Mouse (Mus musculus): ENCODE measurements around the gene Hoxd9.

DNA sequence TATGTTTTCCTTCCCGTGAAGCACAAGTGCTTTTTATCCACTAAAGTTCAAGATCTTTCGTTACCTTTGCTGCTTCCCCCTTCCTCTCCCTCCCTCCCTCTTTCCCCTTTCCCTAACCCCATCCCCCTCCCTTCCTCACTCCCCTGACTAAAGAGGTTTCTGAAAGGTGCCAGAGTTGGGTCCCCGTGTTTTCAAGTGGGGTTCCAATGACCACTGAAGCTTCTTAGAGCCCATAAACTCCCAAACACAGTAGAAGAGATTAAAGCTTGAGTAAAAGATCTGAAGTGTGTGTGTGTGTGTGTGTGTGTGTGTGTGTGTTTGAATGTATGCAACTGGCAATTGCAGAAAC is 28.3 kb upstream of the Hoxd9 start:
- TF ChIP-seq CTCF (IDR thresholded peaks at IDR 0.05; ENCODE audit: control insufficient read depth, insufficient read depth, insufficient read length) (no peak), CEBPB (IDR thresholded peaks at IDR 0.05; ENCODE audit: low read depth) (no peak), USF1 (IDR thresholded peaks at IDR 0.05; ENCODE audit: low read depth) (no peak), MAX (IDR thresholded peaks at IDR 0.05) (no peak)

All from C2C12 (cell line).